Mouse (Mus musculus) left cerebral cortex, postnatal 4 days (tissue): ENCODE results near the gene Lypd1. TPM values are rescaled to one million over a fixed set of nuclear protein-coding genes. Genes with fewer than 3 reads are reported as not detected.

Experiments
- total RNA-seq, 2 experiments: library from RNA; stranded (reverse); gene quantifications; 2 replicates each; pipeline ENCODE4 v1.2.3; 2021

Lypd1 gene
- total RNA-seq, 2 experiments from 2014 or later, result 58.3 to 66.4 TPM

Other genes starting within 250 kb of the Lypd1 start
- gene Gpr39, start 236.1 kb downstream of the Lypd1 start, total RNA-seq, result not detected